Mouse (Mus musculus) frontal cortex, postnatal 25 days (tissue): ENCODE measurements around the gene Gtpbp2.

Experiments
- DNase-seq, 2 experiments: peaks; one replicate each; pipeline ENCODE4 v3.0.0; 2022; ENCODE audit warnings: low spot score in 2 of 2

The Gtpbp2 gene

GRCm38 (mm10) chr17:46203078-46203477 lies 42.2 kb downstream of the Gtpbp2 start:
- peak in 1 of 2 experiments; percentile 24 for DNase-seq

GRCm38 (mm10) chr17:46206676-46207075 lies 45.8 kb downstream of the Gtpbp2 start:
- DNase-seq, result no peak

GRCm38 (mm10) chr17:46210550-46210949 lies 49.7 kb downstream of the Gtpbp2 start:
- no peak for DNase-seq
